Mouse (Mus musculus) thymus, adult 2 months (tissue): Measurements from ENCODE around the gene Daam1. TPM values are rescaled to one million over a fixed set of nuclear protein-coding genes. Genes with fewer than 3 reads are reported as not detected.
A peak's percentile ranks its signal among the peaks of the same experiment; 100 is the strongest.

Source experiments
- DNase-seq: peaks from one replicate; pipeline ENCODE4 v3.0.0; 2021
- H3K27ac ChIP-seq: fragments of 200-500 bp; 2 replicates; pipeline ENCODE4 v1.5.1; 2012; ENCODE audit warnings: low read length, control low read depth; ENCODE audit not compliant: control insufficient read depth, insufficient read depth
- H3K27me3 ChIP-seq: fragments of 200-500 bp; 2 replicates; pipeline ENCODE4 v1.6.1; 2012; ENCODE audit warnings: mild to moderate bottlenecking, low read length, moderate library complexity, mixed read lengths; ENCODE audit not compliant: control insufficient read depth, insufficient read depth
- H3K36me3 ChIP-seq: fragments of 200-500 bp; 2 replicates; pipeline ENCODE4 v1.6.1; 2012; ENCODE audit warnings: mild to moderate bottlenecking, low read length, moderate library complexity; ENCODE audit not compliant: control insufficient read depth, insufficient read depth
- H3K4me1 ChIP-seq: fragments of 200-500 bp; replicated peaks from 2 replicates; pipeline ENCODE4 v1.6.1; 2012; ENCODE audit warnings: low read length; ENCODE audit not compliant: control insufficient read depth, insufficient read depth
- H3K4me3 ChIP-seq: fragments of 200-500 bp; 2 replicates; pipeline ENCODE4 v1.5.1; 2012; ENCODE audit warnings: mild to moderate bottlenecking, low read length, control low read depth, moderate library complexity; ENCODE audit not compliant: control insufficient read depth, insufficient read depth
- CTCF ChIP-seq: fragments of 200-500 bp; IDR thresholded peaks from 2 replicates; pipeline ENCODE4 v1.5.1; 2012; ENCODE audit warnings: mild to moderate bottlenecking, control low read depth, low read length, moderate library complexity, borderline replicate concordance; ENCODE audit not compliant: control insufficient read depth, poor library complexity, insufficient read depth; ENCODE audit errors: extremely low read depth
- POLR2A ChIP-seq: fragments of 200-500 bp; IDR thresholded peaks from 2 replicates; pipeline ENCODE4 v1.6.1; 2012; ENCODE audit warnings: mild to moderate bottlenecking, low read length, control low read depth, moderate library complexity; ENCODE audit not compliant: control insufficient read depth, poor library complexity, insufficient read depth; ENCODE audit errors: extremely low read depth
- WGBS: fragments of 180-500 bp; shearing (Covaris S2); methylation state at CpG from one replicate; pipeline ENCODE4 v1.1.7; 2018; 5-methylcytosine and 5-hydroxymethylcytosine counted together
- polyA plus RNA-seq: library from polyadenylated mRNA; depleted of rRNA; stranded (reverse); fragments of >200 nt; gene quantifications from 2 replicates; pipeline ENCODE4 v1.2.3, GENCODE M21; 2012

The Daam1 gene
- polyA plus RNA-seq, 1 experiment = 3.4 TPM

- H3K4me1 ChIP-seq = no peaks in the 10 kb centered on the region
- H3K4me3 ChIP-seq = no peak overlapping the region
- no peak for DNase-seq
- no peak overlapping the region for H3K27ac ChIP-seq
- WGBS = 99% methylated on average over 2 of the region's 2 CpGs
- no peaks in the 10 kb centered on the region for H3K27me3 ChIP-seq
- H3K36me3 ChIP-seq = no peaks in the 10 kb centered on the region
- TF ChIP-seq CTCF (no peak), POLR2A (no peak)
Observed at GRCm38 (mm10) chr12:71793114-71793513, 37.8 kb upstream of the Daam1 start.

- Histone ChIP-seq H3K27ac (no peak overlapping the region), H3K36me3 (no peaks in the 10 kb centered on the region), H3K27me3 (no peaks in the 10 kb centered on the region), H3K4me1 (no peaks in the 10 kb centered on the region), H3K4me3 (no peak overlapping the region)
- WGBS = 54% methylated on average over 4 of the region's 4 CpGs
- no peak for TF ChIP-seq POLR2A
- TF ChIP-seq CTCF = no peak
- no peak for DNase-seq
Observed at GRCm38 (mm10) chr12:71795626-71796025, 35.3 kb upstream of the Daam1 start.

DNA sequence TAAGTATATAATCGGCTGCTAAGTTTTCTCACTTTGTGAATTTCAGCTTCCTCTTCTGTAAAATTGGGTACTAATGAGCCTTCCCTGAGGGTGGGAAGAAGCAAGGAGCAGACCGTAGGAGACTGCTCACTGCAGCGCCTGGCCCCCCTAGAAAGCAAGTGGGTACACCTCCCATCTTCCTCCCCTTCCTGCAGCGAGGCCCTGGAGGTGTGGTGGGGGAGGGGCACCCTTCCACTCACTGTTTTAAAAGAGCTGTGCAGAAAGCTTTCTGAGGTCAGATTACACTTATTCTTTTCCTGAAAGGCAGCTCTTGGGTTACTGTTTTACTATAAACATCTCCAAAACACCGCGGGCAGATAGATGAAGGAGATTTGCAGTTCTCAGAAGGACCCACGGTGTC is 34.4 kb upstream of the Daam1 start:
- Histone ChIP-seq H3K27ac (no peak overlapping the region), H3K4me1 (no peaks in the 10 kb centered on the region), H3K36me3 (no peaks in the 10 kb centered on the region), H3K4me3 (no peak overlapping the region), H3K27me3 (no peaks in the 10 kb centered on the region)
- TF ChIP-seq POLR2A (no peak), CTCF (no peak)
- 4% methylated on average over 7 of the region's 7 CpGs for WGBS
- DNase-seq = peak; percentile 3

GRCm38 (mm10) chr12:71807306-71807705 is 23.6 kb upstream of the Daam1 start:
- no peaks in the 10 kb centered on the region for H3K27me3 ChIP-seq
- H3K27ac ChIP-seq = no peak overlapping the region
- H3K4me1 ChIP-seq = no peaks in the 10 kb centered on the region
- TF ChIP-seq CTCF = no peak
- TF ChIP-seq POLR2A = no peak
- no peak overlapping the region for H3K4me3 ChIP-seq
- DNase-seq = no peak
- WGBS = 80% methylated on average over 9 of the region's 9 CpGs
- no peaks in the 10 kb centered on the region for H3K36me3 ChIP-seq

GRCm38 (mm10) chr12:71808631-71809030 is 22.2 kb upstream of the Daam1 start:
- Histone ChIP-seq H3K27ac (no peak overlapping the region), H3K4me3 (no peak overlapping the region), H3K27me3 (no peaks in the 10 kb centered on the region), H3K36me3 (no peaks in the 10 kb centered on the region), H3K4me1 (no peaks in the 10 kb centered on the region)
- no peak for DNase-seq
- TF ChIP-seq POLR2A (no peak), CTCF (no peak)
- WGBS = 97% methylated on average over 9 of the region's 9 CpGs

GRCm38 (mm10) chr12:71809550-71809949 is 21.3 kb upstream of the Daam1 start:
- 92% methylated on average over 3 of the region's 3 CpGs for WGBS
- TF ChIP-seq POLR2A (no peak), CTCF (no peak)
- Histone ChIP-seq H3K36me3 (no peaks in the 10 kb centered on the region), H3K4me3 (no peak overlapping the region), H3K4me1 (no peaks in the 10 kb centered on the region), H3K27ac (no peak overlapping the region), H3K27me3 (no peaks in the 10 kb centered on the region)
- DNase-seq = no peak

- no peak for DNase-seq
- no peak overlapping the region for H3K4me3 ChIP-seq
- H3K36me3 ChIP-seq = no peaks in the 10 kb centered on the region
- WGBS = 89% methylated on average over 14 of the region's 14 CpGs
- H3K4me1 ChIP-seq = no peaks in the 10 kb centered on the region
- H3K27me3 ChIP-seq = no peaks in the 10 kb centered on the region
- no peak overlapping the region for H3K27ac ChIP-seq
- no peak for TF ChIP-seq POLR2A
- no peak for TF ChIP-seq CTCF
Observed at GRCm38 (mm10) chr12:71812567-71812966, 18.3 kb upstream of the Daam1 start.
